In genomic region chr15:91672645-91673568, GRCm38 (mm10) we compare ENCODE assay signal across 7 mouse cellular contexts. TPM values are rescaled to one million over a fixed set of nuclear protein-coding genes. Genes with fewer than 3 reads are reported as not detected.
A peak's percentile ranks its signal among the peaks of the same experiment; 100 is the strongest.
DNase-seq lines count a peak whose midpoint lies in the region; ATAC-seq and TF ChIP-seq lines count a peak whose summit lies in the region.

Gene Lrrk2, plus strand, starts transcription at chr15:91673175.

- peak within 1 kb of the TSS; percentile 89 for H3K9ac ChIP-seq in heart, embryonic 13.5 days
- peak within 1 kb of the TSS; percentile 70 for H3K9ac ChIP-seq in kidney, postnatal 0 days (ENCODE audit: low read depth, low read length)
- H3K9ac ChIP-seq in liver, embryonic 11.5 days (ENCODE audit: low read depth, low read length), result peak within 1 kb of the TSS; percentile 55

- 4% methylated on average over 33 of the region's 40 CpGs for WGBS in heart, embryonic 13.5 days
- WGBS in kidney, postnatal 0 days, result 1% methylated on average over 40 of the region's 40 CpGs
- 4% methylated on average over 40 of the region's 40 CpGs for WGBS in liver, embryonic 11.5 days

- H3K27ac ChIP-seq in brown adipose tissue, adult 24 weeks (replicated peaks; ENCODE audit: low read depth, low read length), result peak within 1 kb of the TSS; percentile 76
- peak within 1 kb of the TSS; percentile 92 for H3K27ac ChIP-seq in heart, embryonic 13.5 days (replicated peaks)
- peak within 1 kb of the TSS; percentile 87 for H3K27ac ChIP-seq in kidney, postnatal 0 days
- H3K27ac ChIP-seq in liver, embryonic 11.5 days (ENCODE audit: low read depth, low read length), result no peak within 1 kb of the TSS

- H3K4me2 ChIP-seq in heart, embryonic 13.5 days, result peak within 1 kb of the TSS; percentile 83
- H3K4me2 ChIP-seq in kidney, postnatal 0 days (ENCODE audit: low read length), result peak within 1 kb of the TSS; percentile 77
- H3K4me2 ChIP-seq in liver, embryonic 11.5 days, result peak within 1 kb of the TSS; percentile 74

- H3K4me3 ChIP-seq in brown adipose tissue, adult 24 weeks (ENCODE audit: insufficient read depth, low read depth, low read length), result peak within 1 kb of the TSS; percentile 88
- H3K4me3 ChIP-seq in heart, embryonic 13.5 days, result peak within 1 kb of the TSS; percentile 72
- peak within 1 kb of the TSS; percentile 65 for H3K4me3 ChIP-seq in kidney, postnatal 0 days (replicated peaks; ENCODE audit: low read depth, low read length)
- peak within 1 kb of the TSS; percentile 57 for H3K4me3 ChIP-seq in liver, embryonic 11.5 days (ENCODE audit: low read depth, low read length)

- peak; percentile 51 for DNase-seq in fibroblast of lung, adult 2 months (ENCODE audit: low read depth)
- DNase-seq in kidney, postnatal 0 days (ENCODE audit: low spot score), result peak; percentile 93
- DNase-seq in liver, embryonic 11.5 days (ENCODE audit: low spot score), result peak; percentile 73
- DNase-seq in spleen, postnatal 36 days (ENCODE audit: low spot score in 2 of 2), result peak; percentile 74 to 78

- peak; percentile 87 for ATAC-seq in heart, embryonic 13.5 days (ENCODE audit: extremely low read depth, insufficient number of reproducible peaks, low FRiP score, low TSS enrichment)
- ATAC-seq in kidney, postnatal 0 days (replicated peaks; ENCODE audit: low FRiP score, low read depth), result peak; percentile 97
- peak; percentile 89 for ATAC-seq in liver, embryonic 11.5 days (replicated peaks; ENCODE audit: low FRiP score)
- peak; percentile 82 for ATAC-seq in monocyte, adult 5-6 weeks (replicated peaks; ENCODE audit: insufficient number of reproducible peaks, low FRiP score, low TSS enrichment, poor library complexity, severe bottlenecking)

- no peaks in the 10 kb centered on the region for H3K9me3 ChIP-seq in heart, embryonic 13.5 days
- H3K9me3 ChIP-seq in kidney, postnatal 0 days (replicated peaks; ENCODE audit: low read length), result no peaks in the 10 kb centered on the region
- no peaks in the 10 kb centered on the region for H3K9me3 ChIP-seq in liver, embryonic 11.5 days (ENCODE audit: control insufficient read depth, low read length)

- H3K27me3 ChIP-seq in heart, embryonic 13.5 days (replicated peaks), result no peaks in the 10 kb centered on the region
- no peaks in the 10 kb centered on the region for H3K27me3 ChIP-seq in kidney, postnatal 0 days (ENCODE audit: insufficient read depth, low read length)
- H3K27me3 ChIP-seq in liver, embryonic 11.5 days (replicated peaks; ENCODE audit: control insufficient read depth, insufficient read depth, low read length), result no peaks in the 10 kb centered on the region

- H3K36me3 ChIP-seq in heart, embryonic 13.5 days, result no peaks in the 10 kb centered on the region
- no peaks in the 10 kb centered on the region for H3K36me3 ChIP-seq in kidney, postnatal 0 days (ENCODE audit: insufficient read depth, low read length)
- no peaks in the 10 kb centered on the region for H3K36me3 ChIP-seq in liver, embryonic 11.5 days (ENCODE audit: control insufficient read depth, insufficient read depth, low read length)

- TF ChIP-seq CTCF in kidney, postnatal 0 days (IDR thresholded peaks at IDR 0.05; ENCODE audit: low read depth), result 0 out of 2 replicates have a peak, but pooled peaks have one; percentile 19

- no peaks in the 10 kb centered on the region; the same call in none of the 2 replicates for H3K4me1 ChIP-seq in brown adipose tissue, adult 24 weeks (ENCODE audit: control insufficient read depth, insufficient read depth, insufficient read length, low read length)
- peaks cover 21% of the 10 kb centered on the region for H3K4me1 ChIP-seq in heart, embryonic 13.5 days
- H3K4me1 ChIP-seq in kidney, postnatal 0 days (replicated peaks; ENCODE audit: insufficient read depth, low read length), result 0 out of 2 replicates have a peak, but pooled peaks cover 9% of the 10 kb centered on the region
- H3K4me1 ChIP-seq in liver, embryonic 11.5 days (replicated peaks; ENCODE audit: control insufficient read depth, insufficient read depth, low read length), result no peaks in the 10 kb centered on the region

RNA-seq across cellular contexts. Expression of gene Lrrk2, which starts in this region (rescaled TPM):
- polyA plus RNA-seq in brown adipose tissue, adult 24 weeks (2012; ENCODE audit: insufficient read depth, insufficient read length, missing spikeins), result 2.5 and 4.2 TPM in 2 replicates
- polyA plus RNA-seq in heart, embryonic 13.5 days (2015; fragmentation: Nextera tagmentation; extraction: Ambion mirVana), result 3.4 and 3.5 TPM in 2 replicates
- 11.3 and 11.4 TPM in 2 replicates for polyA plus RNA-seq in kidney, postnatal 0 days (2015; fragmentation: Nextera tagmentation; extraction: Ambion mirVana)
- 1.9 and 2.2 TPM in 2 replicates for polyA plus RNA-seq in liver, embryonic 11.5 days (2014; fragmentation: Nextera tagmentation; extraction: Ambion mirVana)
- total RNA-seq in monocyte, adult 5-6 weeks (2017), result 79.5 to 92.8 TPM (median 89.4 TPM) in 3 replicates
